Mouse (Mus musculus): ENCODE results near the gene Lat. TPM values are rescaled to one million over a fixed set of nuclear protein-coding genes. Genes with fewer than 3 reads are reported as not detected.
A peak's percentile ranks its signal among the peaks of the same experiment; 100 is the strongest.
"Not testable (repeated sequence)": the region's sequence is repeated elsewhere in the genome, so short reads cannot be mapped to it uniquely, and the experiment has no call there.

Gene Lat
- polyA plus RNA-seq, 1 experiment from 2014 or later: 2.9 TPM

- Histone ChIP-seq H3K9ac (replicated peaks) (peak within 1 kb of the TSS; percentile 79), H3K27ac (peak within 1 kb of the TSS; percentile 29; the same call in 1 of the 2 replicates), H3K36me3 (peaks cover 4% of the 10 kb centered on the region; the same call in 1 of the 2 replicates), H3K4me2 (peak within 1 kb of the TSS; percentile 87), H3K9me3 (no peaks in the 10 kb centered on the region), H3K27me3 (no peaks in the 10 kb centered on the region), H3K4me3 (replicated peaks) (peak within 1 kb of the TSS; percentile 93), H3K4me1 (replicated peaks) (peaks cover 9% of the 10 kb centered on the region)
- under 1% methylated on average over 59 of the region's 59 CpGs for WGBS
- peak; percentile 100 for ATAC-seq (ENCODE audit: insufficient number of reproducible peaks, insufficient read depth, low FRiP score, low TSS enrichment, low read depth)
Measured at GRCm38 (mm10) chr7:126396298-126397119, 27.1 kb upstream of the Lat start, which contains the start of gene Nfatc2ip. Gene Nfatc2ip (minus strand): TSS chr7:126396737.

DNA sequence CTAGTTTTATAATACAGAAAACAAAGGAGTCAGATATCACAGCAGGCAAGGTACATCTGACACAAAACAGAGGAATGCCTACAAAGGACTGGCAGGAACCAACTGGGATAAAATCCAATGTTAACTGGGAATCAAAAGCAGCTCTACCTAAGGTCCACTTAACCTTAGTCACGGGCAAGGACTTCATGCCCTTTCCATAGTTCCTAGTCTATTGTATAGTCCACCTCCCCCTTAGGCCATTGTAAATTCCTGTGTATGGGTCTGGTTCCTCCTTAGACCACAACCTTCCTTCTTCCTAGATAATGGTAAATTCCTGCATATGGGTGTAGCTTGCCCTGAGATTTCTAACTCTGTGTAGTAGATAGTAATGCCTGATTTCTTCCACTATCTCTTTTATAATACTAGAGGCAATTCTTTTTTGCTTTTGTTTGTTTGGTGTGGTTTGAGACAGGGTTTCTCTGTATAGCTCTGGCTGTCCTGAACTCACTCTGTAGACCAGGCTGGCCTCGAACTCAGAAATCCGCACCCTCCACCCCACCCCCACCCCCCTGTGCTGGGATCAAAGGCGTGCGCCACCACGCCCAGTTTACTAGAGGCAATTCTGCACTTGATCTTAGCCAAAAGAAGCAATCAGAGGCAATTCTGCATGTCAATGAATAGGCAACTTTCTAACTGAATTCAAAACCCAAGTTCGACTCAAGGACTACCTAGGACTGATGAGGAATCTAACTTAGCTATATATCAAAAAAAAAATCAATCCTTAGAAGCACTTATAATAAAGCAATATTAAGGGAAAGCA, 22.9 kb upstream of the Lat start:
- H3K4me1 ChIP-seq (replicated peaks); H3K9ac ChIP-seq (replicated peaks); H3K27ac ChIP-seq; H3K4me2 ChIP-seq; H3K4me3 ChIP-seq (replicated peaks); ATAC-seq (ENCODE audit: insufficient number of reproducible peaks, insufficient read depth, low FRiP score, low TSS enrichment, low read depth); H3K9me3 ChIP-seq; H3K27me3 ChIP-seq: not testable (repeated sequence)
- WGBS: 89% methylated on average over 7 of the region's 7 CpGs
- peaks cover 44% of the 10 kb centered on the region for H3K36me3 ChIP-seq

GRCm38 (mm10) chr7:126388185-126388584, 18.8 kb upstream of the Lat start:
- Histone ChIP-seq H3K9me3 (no peaks in the 10 kb centered on the region), H3K36me3 (peaks cover 67% of the 10 kb centered on the region), H3K27me3 (no peaks in the 10 kb centered on the region), H3K4me2 (no peak overlapping the region), H3K27ac (no peak overlapping the region), H3K9ac (replicated peaks) (no peak overlapping the region), H3K4me1 (replicated peaks) (no peaks in the 10 kb centered on the region), H3K4me3 (replicated peaks) (no peak overlapping the region)
- WGBS: 100% methylated on average over 1 of the region's 1 CpGs
- no peak for ATAC-seq (ENCODE audit: insufficient number of reproducible peaks, insufficient read depth, low FRiP score, low TSS enrichment, low read depth)

DNA sequence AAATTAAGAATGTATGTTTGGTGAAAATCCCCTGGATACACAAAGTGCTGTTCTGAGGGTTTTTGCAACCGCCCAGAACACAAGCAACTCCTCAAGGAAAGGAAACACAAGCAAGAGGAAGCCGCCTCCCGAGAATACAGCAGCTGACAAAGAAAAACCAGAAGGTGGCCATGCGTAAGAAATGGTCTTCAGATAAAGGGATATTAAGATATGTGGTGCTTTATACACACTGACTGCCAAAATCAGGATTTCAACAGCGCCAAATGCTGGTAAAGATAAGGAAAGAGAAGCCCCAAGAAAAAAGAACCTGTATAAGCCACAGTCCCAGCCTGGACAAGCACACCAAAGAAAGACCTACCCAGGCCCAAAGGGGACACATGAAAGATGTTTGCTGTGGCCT, 14.2 kb upstream of the Lat start:
- Histone ChIP-seq H3K9me3 (no peaks in the 10 kb centered on the region), H3K27me3 (no peaks in the 10 kb centered on the region), H3K4me1 (replicated peaks) (no peaks in the 10 kb centered on the region), H3K4me3 (replicated peaks) (no peak overlapping the region), H3K36me3 (peaks cover 35% of the 10 kb centered on the region), H3K27ac (no peak overlapping the region), H3K9ac (replicated peaks) (no peak overlapping the region), H3K4me2 (no peak overlapping the region)
- no peak for ATAC-seq (ENCODE audit: insufficient number of reproducible peaks, insufficient read depth, low FRiP score, low TSS enrichment, low read depth)
- 96% methylated on average over 5 of the region's 5 CpGs for WGBS

DNA sequence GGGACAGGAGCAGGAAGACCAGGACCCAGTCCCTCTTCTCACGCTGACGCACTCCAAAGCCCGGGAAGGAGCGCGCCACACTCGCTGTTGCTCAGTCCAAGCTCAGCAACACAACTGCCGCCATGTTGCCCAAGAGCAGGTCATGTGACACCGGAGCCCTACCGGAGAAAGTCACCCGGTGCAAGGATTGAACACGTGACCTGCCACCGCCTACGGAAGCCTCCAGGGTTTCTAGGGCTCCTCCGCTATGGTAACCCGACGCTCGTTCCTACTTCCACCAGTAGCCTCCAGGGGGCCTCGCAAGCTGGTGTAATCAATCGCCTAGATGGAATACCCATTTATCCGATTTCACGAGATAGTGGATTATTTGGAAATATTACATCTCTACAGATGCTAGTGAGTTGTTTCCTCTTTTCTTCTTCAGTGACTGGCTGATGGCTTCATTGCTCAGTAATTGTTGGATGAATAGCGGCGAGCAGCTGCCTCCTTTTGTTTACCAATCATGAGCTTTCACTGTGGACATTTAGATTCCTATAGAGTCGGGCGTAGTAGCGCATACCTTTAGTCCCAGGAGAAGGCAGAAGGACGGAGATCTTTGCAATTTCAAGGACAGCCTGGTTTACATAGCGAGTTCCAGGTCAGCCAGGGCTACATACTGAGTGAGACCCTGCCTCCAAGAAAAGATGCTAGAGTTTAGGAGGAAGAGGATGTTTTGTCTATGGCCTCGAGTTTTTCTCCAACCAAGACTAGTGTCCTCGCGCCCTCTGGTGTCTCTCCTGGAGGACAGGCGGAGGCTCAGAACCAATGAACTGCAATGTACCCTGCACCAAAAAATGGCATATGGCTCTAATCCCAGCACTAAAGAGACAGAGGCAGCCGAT, 8.1 kb upstream of the Lat start, which contains the start of gene Spns1:
Gene Spns1 (minus strand): TSS at position 173 of the 881 bp plus-strand sequence.
- H3K36me3 ChIP-seq: peaks cover 27% of the 10 kb centered on the region
- peak within 1 kb of the TSS; percentile 90 for H3K4me3 ChIP-seq (replicated peaks)
- H3K9me3 ChIP-seq: no peaks in the 10 kb centered on the region
- no peaks in the 10 kb centered on the region for H3K27me3 ChIP-seq
- peak; percentile 93 for ATAC-seq (ENCODE audit: insufficient number of reproducible peaks, insufficient read depth, low FRiP score, low TSS enrichment, low read depth)
- H3K27ac ChIP-seq: peak within 1 kb of the TSS; percentile 79
- peaks cover 8% of the 10 kb centered on the region for H3K4me1 ChIP-seq (replicated peaks)
- WGBS: under 1% methylated on average over 33 of the region's 33 CpGs
- peak within 1 kb of the TSS; percentile 95 for H3K4me2 ChIP-seq
- H3K9ac ChIP-seq (replicated peaks): peak within 1 kb of the TSS; percentile 79

DNA sequence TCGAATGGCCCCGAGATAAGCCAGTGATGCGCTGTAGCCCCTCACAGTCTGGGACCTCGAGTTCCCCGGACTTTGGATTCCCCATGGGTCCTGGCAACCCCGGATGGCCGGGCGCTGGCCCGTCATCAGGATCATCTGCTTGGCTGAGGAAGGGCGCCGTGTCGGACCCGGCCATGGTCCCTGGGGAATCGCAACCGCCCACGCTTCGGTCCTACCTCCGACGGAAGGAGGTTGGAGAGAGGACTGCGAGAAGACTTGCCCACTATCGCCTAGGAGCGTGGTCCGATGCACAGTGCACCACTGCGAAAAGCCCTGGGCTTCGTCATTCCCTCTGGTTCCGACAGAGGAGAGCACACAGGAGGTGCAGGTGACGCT, 7.5 kb upstream of the Lat start:
- peak overlapping the region; percentile 95 for H3K4me2 ChIP-seq
- H3K27ac ChIP-seq: 0 out of 2 replicates have a peak overlapping the region, but pooled peaks have one; percentile 29
- peak; percentile 58; the same call in 1 of the 2 replicates for ATAC-seq (ENCODE audit: insufficient number of reproducible peaks, insufficient read depth, low FRiP score, low TSS enrichment, low read depth)
- peak overlapping the region; percentile 90 for H3K4me3 ChIP-seq (replicated peaks)
- H3K9me3 ChIP-seq: no peaks in the 10 kb centered on the region
- peaks cover 33% of the 10 kb centered on the region for H3K36me3 ChIP-seq
- 2% methylated on average over 26 of the region's 27 CpGs for WGBS
- peaks cover 8% of the 10 kb centered on the region for H3K4me1 ChIP-seq (replicated peaks)
- no peaks in the 10 kb centered on the region for H3K27me3 ChIP-seq
- peak overlapping the region; percentile 79 for H3K9ac ChIP-seq (replicated peaks)

DNA sequence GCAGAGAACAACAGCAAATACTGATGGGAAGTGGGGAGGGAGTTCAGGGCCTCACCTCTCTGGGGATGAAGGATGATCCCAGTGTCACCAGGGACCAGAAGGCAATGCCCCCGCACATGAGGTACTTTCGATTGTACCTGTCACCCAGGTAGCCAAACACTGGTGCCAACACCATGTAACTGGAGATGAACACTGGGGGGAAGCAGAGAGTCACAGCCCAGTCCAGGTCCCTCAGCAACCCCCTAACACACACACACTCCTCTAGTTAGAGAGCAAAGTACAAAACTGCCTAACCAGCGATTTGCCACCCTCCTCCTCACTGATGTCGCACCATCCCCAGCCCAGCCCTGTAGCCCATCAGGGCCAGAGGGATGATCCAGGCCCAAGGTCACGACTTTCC, 5.6 kb upstream of the Lat start:
- no peak overlapping the region for H3K4me3 ChIP-seq (replicated peaks)
- H3K4me2 ChIP-seq: no peak overlapping the region
- H3K4me1 ChIP-seq (replicated peaks): peaks cover 8% of the 10 kb centered on the region
- H3K9ac ChIP-seq (replicated peaks): no peak overlapping the region
- ATAC-seq (ENCODE audit: insufficient number of reproducible peaks, insufficient read depth, low FRiP score, low TSS enrichment, low read depth): no peak
- H3K27ac ChIP-seq: no peak overlapping the region
- H3K36me3 ChIP-seq: peaks cover 52% of the 10 kb centered on the region
- 80% methylated on average over 5 of the region's 5 CpGs for WGBS
- no peaks in the 10 kb centered on the region for H3K27me3 ChIP-seq
- H3K9me3 ChIP-seq: no peaks in the 10 kb centered on the region

- peaks cover 57% of the 10 kb centered on the region for H3K36me3 ChIP-seq
- no peak overlapping the region for H3K27ac ChIP-seq
- H3K9ac ChIP-seq (replicated peaks): no peak overlapping the region
- no peak overlapping the region for H3K4me3 ChIP-seq (replicated peaks)
- no peaks in the 10 kb centered on the region for H3K27me3 ChIP-seq
- no peaks in the 10 kb centered on the region for H3K9me3 ChIP-seq
- no peak overlapping the region for H3K4me2 ChIP-seq
- 81% methylated on average over 6 of the region's 6 CpGs for WGBS
- ATAC-seq (ENCODE audit: insufficient number of reproducible peaks, insufficient read depth, low FRiP score, low TSS enrichment, low read depth): no peak
- H3K4me1 ChIP-seq (replicated peaks): peaks cover 8% of the 10 kb centered on the region
Measured at GRCm38 (mm10) chr7:126374526-126374925, 5.2 kb upstream of the Lat start.

GRCm38 (mm10) chr7:126373007-126373406, 3.6 kb upstream of the Lat start:
- Histone ChIP-seq H3K9ac (replicated peaks) (no peak overlapping the region), H3K27ac (no peak overlapping the region), H3K9me3 (no peaks in the 10 kb centered on the region), H3K27me3 (no peaks in the 10 kb centered on the region), H3K4me1 (replicated peaks) (peaks cover 8% of the 10 kb centered on the region), H3K36me3 (peaks cover 67% of the 10 kb centered on the region), H3K4me3 (replicated peaks) (no peak overlapping the region), H3K4me2 (no peak overlapping the region)
- no peak for ATAC-seq (ENCODE audit: insufficient number of reproducible peaks, insufficient read depth, low FRiP score, low TSS enrichment, low read depth)
- WGBS: 84% methylated on average over 9 of the region's 9 CpGs

GRCm38 (mm10) chr7:126368367-126368766, 1.0 kb downstream of the Lat start:
- Histone ChIP-seq H3K27me3 (no peaks in the 10 kb centered on the region), H3K36me3 (peaks cover 67% of the 10 kb centered on the region), H3K4me3 (replicated peaks) (no peak overlapping the region), H3K4me1 (replicated peaks) (no peaks in the 10 kb centered on the region), H3K27ac (no peak overlapping the region), H3K9ac (replicated peaks) (no peak overlapping the region), H3K9me3 (no peaks in the 10 kb centered on the region), H3K4me2 (no peak overlapping the region)
- ATAC-seq (ENCODE audit: insufficient number of reproducible peaks, insufficient read depth, low FRiP score, low TSS enrichment, low read depth): no peak
- WGBS: 88% methylated on average over 8 of the region's 8 CpGs

All from limb, embryonic 12.5 days (tissue).